Mouse (Mus musculus): ENCODE results near the gene Bckdk.
"Not testable (repeated sequence)": the region's sequence is repeated elsewhere in the genome, so short reads cannot be mapped to it uniquely, and the experiment has no call there.

Gene Bckdk

DNA sequence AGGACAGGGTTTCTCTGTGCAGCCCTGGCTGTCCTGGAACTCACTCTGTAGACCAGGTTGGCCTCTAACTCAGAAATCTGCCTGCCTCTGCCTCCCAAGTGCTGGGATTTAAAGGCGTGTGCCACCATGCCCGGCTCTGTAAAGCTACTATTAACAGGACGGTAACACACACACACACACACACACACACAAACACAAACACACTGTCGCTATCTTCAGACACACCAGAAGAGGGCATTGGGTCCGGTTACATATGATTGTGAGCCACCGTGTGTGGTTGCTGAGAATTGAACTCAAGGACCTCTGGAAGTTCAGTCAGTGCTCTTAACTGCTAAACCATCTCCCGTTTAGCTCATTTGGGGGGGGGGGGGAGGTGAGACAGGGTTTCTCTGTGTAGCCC lies 8.0 kb upstream of the Bckdk start:
- not testable (repeated sequence) for DNase-seq (ENCODE audit: low read depth, low spot score)

- peak; percentile 58 for DNase-seq (ENCODE audit: low read depth, low spot score)
Measured at GRCm38 (mm10) chr7:127896384-127896783, 7.5 kb upstream of the Bckdk start.

DNA sequence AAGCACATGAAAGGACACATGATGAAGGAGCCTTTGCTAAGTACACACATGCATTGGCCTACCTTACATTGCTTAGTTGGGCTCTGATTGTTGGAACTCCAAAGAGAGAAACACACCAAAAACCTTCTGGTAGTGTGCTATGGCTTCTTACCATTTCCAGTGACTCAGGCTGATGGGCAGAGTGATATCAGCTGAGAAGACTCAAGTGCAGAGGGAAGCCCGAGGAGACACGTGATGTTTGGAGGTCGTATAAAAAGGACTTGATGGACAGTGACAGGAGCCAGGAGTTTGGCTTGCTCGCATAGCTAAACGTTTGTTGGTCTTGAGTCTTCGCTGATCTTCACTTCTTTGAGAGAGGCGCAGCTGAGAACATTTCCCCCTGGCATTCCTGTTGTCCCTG lies 6.3 kb upstream of the Bckdk start:
- DNase-seq (ENCODE audit: low read depth, low spot score): no peak

DNA sequence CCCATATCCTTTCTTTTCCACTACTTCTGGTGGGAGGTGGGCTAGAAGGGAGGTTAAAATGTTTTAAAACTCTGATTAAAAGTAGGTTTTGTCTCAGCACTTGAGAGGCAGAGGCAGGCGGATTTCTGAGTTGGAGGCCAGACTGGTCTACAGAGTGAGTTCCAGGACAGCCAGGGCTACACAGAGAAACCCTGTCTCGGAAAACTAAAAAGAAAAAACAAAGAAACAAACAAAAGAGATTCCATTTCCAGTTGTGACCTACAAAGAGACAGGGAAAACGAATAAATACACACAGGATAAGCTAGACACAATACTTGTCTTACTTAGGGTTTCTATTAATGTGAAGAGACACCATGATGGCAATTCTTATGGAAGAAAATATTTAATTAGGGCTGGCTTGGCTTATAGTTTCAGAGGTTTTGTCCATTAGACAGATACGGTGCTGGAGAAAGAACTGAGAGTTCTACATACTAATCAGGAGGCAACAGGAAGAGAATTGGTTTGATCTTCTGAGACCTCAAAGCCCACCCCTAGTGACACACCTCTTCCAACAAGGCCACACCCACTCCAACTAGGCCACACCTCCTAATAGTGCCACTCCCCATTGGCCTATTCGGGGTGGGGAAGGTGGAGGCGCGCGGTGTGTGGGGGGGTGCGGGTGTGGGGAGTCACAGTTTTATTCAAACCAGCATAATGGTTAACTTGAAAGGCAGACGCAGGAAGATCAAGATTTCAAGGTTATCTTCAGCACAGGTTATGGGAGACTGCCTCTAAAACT lies 5.5 kb upstream of the Bckdk start:
- DNase-seq (ENCODE audit: low read depth, low spot score): no peak

DNA sequence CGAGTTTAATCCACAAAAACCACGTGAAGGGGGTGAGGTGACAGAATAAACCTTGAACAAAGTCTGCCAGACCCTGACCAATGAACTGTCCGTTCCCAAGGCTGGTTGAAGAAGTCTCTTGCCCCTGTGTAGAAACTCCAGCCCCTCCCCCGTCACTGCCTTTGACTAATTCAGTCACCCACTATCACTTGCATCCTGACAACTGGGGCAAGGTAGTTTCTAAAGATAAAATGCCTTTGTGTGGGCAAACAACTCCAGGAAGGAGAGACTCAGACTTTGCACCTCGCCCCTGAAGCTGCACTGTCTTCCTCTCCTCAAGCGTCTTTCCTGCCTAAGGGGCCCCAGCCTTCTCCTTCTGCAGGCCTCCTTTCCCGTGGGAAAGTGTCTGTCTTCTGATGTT lies 3.9 kb upstream of the Bckdk start:
- no peak for DNase-seq (ENCODE audit: low read depth, low spot score)

DNA sequence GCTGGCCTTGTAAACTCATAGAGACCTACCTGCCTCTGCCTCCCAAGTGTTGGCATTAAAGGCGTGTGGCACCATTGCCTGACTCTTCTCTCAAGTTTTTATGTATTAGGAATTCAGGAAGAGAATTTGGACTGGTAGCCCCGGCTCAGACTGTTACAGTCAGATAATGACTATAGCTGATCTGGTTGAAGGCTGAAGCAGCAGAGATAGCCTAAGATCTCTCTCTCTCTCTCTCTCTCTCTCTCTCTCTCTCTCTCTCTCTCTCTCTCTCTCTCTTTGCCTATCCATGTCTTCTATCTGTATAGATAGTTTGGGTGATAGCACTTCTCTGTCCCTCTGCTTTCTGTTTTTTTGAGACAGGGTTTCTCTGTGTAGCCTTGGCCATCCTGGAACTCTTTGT lies 2.1 kb upstream of the Bckdk start:
- no peak for DNase-seq (ENCODE audit: low read depth, low spot score)

DNA sequence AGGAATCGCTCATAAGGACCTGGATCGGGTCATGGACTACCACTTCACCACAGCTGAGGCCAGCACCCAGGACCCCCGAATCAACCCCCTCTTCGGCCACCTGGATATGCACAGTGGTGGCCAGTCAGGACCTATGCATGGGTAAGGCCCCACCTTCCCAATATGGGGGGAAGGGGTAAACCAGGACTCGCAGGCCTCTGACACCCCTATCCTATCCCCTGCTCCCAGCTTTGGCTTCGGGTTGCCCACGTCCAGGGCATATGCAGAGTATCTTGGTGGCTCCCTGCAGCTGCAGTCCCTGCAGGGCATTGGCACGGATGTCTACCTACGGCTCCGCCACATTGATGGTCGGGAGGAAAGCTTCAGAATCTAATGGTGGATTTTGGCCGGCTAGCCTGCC lies 4.1 kb downstream of the Bckdk start:
- no peak for DNase-seq (ENCODE audit: low read depth, low spot score)

DNA sequence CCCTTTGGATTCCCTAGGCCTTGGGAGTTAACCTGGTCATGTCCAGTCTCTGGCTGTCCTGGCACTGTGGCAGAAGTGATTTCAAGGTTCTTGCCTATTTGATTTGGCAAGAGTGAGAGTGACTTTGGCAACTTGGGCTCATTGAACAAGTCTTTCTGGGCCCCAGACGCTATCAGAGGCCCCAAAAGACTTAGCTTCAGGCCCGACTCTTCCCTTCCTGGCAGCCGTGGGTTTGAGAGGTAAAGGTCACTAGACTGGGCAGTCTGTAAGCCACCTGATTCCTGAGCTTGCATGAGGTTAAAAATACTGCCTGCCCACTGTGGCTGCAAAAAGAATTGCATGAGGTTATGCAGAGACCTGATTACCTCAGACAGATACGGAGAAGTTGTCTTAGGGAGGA lies 4.8 kb downstream of the Bckdk start:
- DNase-seq (ENCODE audit: low read depth, low spot score): no peak

GRCm38 (mm10) chr7:127912190-127912871 lies 8.4 kb downstream of the Bckdk start, which contains the start of gene Kat8:
Gene Kat8, plus strand, starts transcription at chr7:127912516.
- peak; percentile 94 for DNase-seq (ENCODE audit: low read depth, low spot score)

- DNase-seq (ENCODE audit: low read depth, low spot score): no peak
Measured at GRCm38 (mm10) chr7:127912938-127913337, 9.1 kb downstream of the Bckdk start.

- no peak for DNase-seq (ENCODE audit: low read depth, low spot score)
Measured at GRCm38 (mm10) chr7:127915293-127915692, 11.4 kb downstream of the Bckdk start.

GRCm38 (mm10) chr7:127918203-127918602 lies 14.3 kb downstream of the Bckdk start:
- DNase-seq (ENCODE audit: low read depth, low spot score): peak; percentile 62

DNA sequence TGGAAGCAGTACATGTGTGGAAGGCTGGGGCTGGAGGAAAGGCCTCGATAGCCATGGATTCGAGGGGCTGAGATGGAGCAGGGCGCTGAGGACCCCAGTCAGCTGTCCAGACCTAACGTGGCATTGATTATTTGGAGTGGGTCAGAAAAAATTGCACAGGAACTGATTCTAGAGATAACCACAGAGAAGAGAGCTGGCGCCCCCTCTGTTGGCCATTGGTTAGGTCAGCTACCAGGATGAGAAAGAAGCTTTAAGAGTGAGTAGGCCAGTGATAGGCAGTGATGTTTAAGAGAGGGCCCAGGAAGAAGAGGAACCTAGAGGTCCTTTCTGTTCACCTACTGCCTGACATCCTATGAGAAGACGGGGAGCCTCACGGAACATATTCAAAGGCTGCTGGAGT lies 15.4 kb downstream of the Bckdk start:
- peak; percentile 49 for DNase-seq (ENCODE audit: low read depth, low spot score)

- DNase-seq (ENCODE audit: low read depth, low spot score): peak; percentile 59
Measured at GRCm38 (mm10) chr7:127921516-127921915, 17.6 kb downstream of the Bckdk start.

- DNase-seq (ENCODE audit: low read depth, low spot score): no peak
Measured at GRCm38 (mm10) chr7:127922451-127923275, 18.8 kb downstream of the Bckdk start.

- DNase-seq (ENCODE audit: low read depth, low spot score): no peak
Measured at GRCm38 (mm10) chr7:127923714-127924113, 19.8 kb downstream of the Bckdk start.

DNA sequence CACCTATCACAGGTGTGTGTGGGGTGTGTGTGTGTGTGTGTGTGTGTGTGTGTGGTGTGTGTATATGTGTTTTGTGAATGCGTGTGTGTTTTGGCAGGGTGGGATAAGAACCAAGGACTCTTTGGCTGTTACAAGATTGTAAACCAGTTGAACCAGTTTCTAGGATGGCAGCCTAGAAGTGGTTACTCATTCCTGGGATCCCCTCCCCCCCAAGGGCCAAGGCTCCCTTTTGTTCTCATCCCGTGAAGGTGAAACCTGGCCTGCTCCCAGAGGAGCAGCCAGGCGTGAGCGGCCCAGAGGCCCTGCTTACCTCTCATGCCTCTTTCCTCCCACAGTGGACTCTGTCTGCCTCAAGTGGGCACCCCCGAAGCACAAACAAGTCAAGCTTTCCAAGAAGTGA lies 21.4 kb downstream of the Bckdk start:
- no peak for DNase-seq (ENCODE audit: low read depth, low spot score)

DNA sequence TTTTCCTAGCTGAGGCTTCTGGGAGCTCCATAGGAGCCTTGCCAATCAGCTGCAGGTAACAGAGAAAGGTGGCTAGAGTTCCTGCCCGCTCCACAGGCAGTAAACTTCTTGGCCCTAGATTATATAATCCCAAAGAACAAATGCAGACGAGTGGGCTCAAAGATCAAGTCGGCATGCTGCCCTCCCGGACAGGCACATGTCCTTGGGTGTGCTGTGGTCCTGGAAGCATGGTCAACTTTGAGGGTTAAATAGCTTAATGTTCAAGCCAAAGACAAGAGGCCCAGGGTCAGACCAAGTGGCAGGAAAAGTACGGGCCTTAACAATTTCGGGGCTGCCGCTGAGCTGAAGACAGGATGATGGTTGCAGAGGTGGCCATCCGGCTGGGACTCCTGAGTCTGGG lies 22.2 kb downstream of the Bckdk start:
- no peak for DNase-seq (ENCODE audit: low read depth, low spot score)

DNA sequence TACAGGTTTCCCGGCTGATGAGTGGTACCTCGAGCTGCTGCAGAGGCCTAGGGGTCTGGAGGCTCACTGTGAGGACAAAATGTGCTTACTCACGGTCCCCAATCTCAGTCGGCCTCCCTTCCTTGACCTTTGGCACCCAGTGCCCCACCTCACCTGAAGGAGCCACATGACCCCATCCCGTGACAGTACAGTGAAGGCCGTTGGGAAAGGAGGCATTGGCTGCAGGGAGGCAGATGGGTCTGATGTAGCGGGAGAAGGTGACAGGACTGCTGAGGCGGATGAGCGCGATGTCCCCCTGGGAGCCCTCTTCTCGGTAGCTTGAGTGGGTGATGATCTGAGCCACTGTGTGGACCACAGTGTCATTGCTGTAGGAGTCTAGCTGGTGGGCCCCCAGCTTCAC lies 23.0 kb downstream of the Bckdk start:
- DNase-seq (ENCODE audit: low read depth, low spot score): no peak

DNA sequence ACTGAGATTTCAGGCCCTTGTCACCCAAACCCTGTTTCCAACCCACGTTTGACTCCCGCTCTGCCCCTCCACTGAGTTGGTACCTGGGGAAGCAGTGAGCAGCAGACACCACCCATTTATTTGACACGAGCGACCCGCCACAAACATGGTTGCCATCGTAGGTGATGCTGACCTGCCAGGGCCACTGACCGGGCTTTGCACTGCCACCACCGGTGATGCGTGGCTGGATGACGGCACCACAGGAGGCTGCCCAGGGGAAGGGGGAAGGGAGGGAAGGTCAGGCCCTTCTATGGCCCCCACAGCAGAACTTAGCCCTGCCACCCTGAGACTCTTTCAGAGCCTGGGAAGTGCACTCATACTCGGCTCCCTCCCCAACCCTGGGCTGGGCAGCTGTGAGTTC lies 23.8 kb downstream of the Bckdk start:
- DNase-seq (ENCODE audit: low read depth, low spot score): no peak

- DNase-seq (ENCODE audit: low read depth, low spot score): no peak
Measured at GRCm38 (mm10) chr7:127928596-127928995, 24.7 kb downstream of the Bckdk start.

- DNase-seq (ENCODE audit: low read depth, low spot score): no peak
Measured at GRCm38 (mm10) chr7:127929923-127930322, 26.0 kb downstream of the Bckdk start, which contains the start of gene Prss8. Gene Prss8, minus strand, starts transcription at chr7:127930104.
